Mouse (Mus musculus) right cerebral cortex, adult 18-20 months (tissue): Measurements from ENCODE around the gene Ccdc34.
A peak's percentile ranks its signal among the peaks of the same experiment; 100 is the strongest.

Experiments
- DNase-seq: peaks from one replicate; pipeline ENCODE4 v3.0.0; 2022; ENCODE audit warnings: mixed read lengths

Ccdc34 gene

GRCm38 (mm10) chr2:110004668-110005067 lies 12.9 kb upstream of the Ccdc34 start:
- no peak for DNase-seq

GRCm38 (mm10) chr2:110005164-110005563 lies 12.5 kb upstream of the Ccdc34 start:
- no peak for DNase-seq

- no peak for DNase-seq
Measured at GRCm38 (mm10) chr2:110005596-110006239, 11.9 kb upstream of the Ccdc34 start.

DNA sequence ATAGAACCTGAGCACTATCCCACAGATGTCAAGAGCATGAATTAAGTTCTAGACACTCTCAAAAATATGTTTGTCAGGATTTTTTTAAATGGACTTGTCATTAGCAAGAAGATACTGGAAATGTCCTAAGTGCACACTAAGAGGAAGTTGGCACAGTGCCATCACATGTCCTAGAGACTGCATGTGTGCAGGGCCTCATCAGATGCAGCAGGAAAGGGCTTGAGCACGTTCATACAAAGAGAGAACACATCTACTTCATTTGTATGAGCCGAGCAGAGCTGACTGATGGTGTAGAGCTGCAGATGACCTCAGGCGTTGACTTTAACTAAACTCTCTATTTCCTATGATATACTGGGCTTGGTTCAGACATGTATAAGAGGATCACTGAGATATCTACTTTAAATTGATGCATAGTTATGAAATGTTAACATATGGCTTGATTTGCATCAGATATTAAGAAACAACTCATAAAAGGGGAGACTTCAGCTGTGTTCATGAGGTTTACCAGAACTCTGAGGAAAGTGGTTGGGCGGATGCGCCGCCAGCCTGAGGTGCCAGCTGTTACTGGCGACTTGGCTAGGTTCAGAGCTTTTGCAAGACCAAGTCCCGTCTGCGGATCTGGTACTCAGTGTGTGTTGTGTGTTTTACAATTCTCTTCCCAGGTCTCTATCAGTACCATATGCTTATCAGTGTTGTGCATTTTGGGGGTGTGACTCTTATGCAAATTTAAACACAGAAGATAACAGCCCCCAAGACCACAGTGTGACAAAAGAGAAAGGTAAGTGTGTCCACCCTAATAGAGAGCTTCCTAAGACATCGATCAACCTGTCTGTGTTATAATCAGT lies 10.0 kb upstream of the Ccdc34 start:
- no peak for DNase-seq

DNA sequence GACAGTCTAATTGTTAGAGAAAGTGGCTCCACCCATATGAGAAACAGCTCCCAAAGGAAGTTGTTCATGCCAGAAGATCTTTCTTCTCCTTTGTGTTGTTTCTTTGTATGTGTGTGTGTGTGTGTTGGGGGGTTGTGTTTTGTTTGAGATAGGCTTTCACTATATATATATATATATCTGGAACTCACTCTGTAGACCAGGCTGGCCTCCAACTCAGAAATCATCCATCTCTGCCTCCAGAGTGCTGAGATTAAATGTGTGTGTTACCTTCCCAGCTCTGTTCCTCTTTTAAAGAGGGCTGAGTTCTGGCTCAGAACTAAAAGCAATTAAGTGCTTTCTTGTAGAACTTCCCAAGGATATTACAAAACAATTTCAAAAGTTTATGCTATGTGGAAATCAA lies 8.2 kb upstream of the Ccdc34 start:
- DNase-seq: no peak

- DNase-seq: no peak
Measured at GRCm38 (mm10) chr2:110012184-110012725, 5.4 kb upstream of the Ccdc34 start.

DNA sequence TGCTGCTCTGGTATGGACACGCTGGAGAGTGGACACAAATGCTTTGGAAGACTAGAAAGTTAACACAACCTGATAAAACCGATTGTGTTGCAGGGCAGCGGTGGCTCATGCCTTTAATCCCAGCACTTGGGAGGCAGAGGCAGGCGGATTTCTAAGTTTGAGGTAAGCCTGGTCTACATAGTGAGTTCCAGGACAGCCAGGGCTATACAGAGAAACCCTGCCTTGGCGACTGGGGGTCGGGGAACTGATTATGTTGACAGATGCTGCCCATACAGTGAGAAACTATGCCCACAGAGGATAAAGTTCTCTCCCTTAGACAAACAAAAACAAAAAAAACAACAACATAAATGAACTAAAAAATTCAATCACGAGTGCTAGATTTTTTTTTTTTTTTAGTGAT lies 530 bp upstream of the Ccdc34 start:
- DNase-seq: peak; percentile 6

DNA sequence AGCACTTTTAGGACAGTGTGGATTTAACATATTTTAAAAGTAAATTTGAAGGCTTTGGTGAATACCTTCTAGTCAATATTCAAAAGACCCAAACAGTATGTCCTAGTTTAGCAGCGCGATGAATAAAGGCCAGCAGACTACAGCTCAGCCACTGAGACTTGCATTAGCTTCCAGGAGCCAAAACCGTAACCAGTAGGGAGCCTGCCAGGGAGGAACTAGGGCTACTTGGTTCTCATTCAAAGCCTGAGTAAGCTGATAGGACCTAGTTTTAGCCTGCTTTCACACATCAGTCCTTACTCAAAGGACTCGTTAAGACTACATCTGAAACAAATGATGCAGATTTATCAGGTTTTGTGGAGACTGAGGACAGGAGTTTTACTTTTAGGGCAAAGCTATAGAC lies 2.0 kb downstream of the Ccdc34 start:
- no peak for DNase-seq

GRCm38 (mm10) chr2:110020430-110020829 lies 2.8 kb downstream of the Ccdc34 start:
- no peak for DNase-seq

GRCm38 (mm10) chr2:110036265-110036664 lies 18.6 kb downstream of the Ccdc34 start:
- no peak for DNase-seq

GRCm38 (mm10) chr2:110036665-110037064 lies 19.0 kb downstream of the Ccdc34 start:
- DNase-seq: no peak

GRCm38 (mm10) chr2:110037221-110037620 lies 19.6 kb downstream of the Ccdc34 start:
- no peak for DNase-seq

DNA sequence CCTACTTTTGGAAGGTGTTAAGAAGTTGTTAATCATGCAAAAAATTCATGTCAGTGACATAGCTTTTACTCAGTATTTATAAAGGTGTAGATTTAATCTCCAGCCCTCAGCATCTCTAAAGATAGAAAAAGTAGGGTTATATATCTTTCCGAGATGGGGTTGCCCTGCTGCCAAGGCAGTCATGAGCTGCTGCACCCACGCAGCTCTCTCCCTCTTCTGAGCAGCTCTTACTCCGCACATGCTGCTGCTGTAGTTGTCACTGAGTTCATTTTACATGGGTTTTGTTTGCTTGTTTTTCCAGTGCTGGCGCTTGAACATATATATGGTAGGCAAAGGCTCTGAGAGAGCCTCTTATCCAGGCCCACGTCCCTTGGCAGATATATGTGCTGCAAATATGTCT lies 20.7 kb downstream of the Ccdc34 start:
- peak; percentile 67 for DNase-seq

GRCm38 (mm10) chr2:110042861-110043760 lies 25.5 kb downstream of the Ccdc34 start:
- DNase-seq: no peak

DNA sequence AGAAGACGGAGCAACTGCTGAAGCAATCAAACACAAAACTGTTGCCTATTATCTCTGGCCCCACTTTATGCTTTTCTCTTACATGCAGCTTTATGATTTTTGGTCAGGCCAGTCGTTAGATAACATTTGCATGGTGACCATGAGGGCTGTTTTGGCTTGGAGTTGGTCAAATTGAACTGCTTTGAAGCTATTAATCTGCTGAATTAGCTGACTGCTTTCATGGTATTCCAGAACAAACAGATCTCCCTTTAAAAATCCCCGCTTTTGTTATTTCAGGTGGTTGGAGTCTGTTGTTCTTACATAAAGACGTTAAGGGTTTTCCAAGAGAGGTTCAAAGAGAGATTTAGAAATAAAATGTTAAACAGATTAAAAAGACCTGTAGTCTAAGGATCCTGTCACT lies 40.8 kb downstream of the Ccdc34 start:
- DNase-seq: no peak

- no peak for DNase-seq
Measured at GRCm38 (mm10) chr2:110063131-110063530, 45.5 kb downstream of the Ccdc34 start.

DNA sequence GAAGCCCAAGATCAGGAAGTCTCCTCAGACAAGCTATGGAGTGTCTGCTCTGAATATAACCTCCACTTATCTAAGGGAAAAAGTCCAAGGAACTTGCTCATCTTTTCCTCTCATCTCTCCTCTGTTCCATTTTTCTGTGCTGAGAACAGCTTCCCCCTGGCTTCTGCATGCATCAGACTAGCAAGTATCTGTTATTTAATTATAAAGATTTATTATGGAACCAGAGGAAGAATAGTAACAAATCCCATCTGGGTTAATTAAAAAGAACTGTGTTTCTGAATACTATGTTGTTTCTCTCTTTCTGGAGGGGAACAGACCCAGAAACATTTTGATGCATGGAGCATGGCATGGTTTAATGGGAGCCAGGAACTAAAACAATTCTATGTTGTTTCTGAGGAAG lies 51.3 kb downstream of the Ccdc34 start:
- DNase-seq: no peak

DNA sequence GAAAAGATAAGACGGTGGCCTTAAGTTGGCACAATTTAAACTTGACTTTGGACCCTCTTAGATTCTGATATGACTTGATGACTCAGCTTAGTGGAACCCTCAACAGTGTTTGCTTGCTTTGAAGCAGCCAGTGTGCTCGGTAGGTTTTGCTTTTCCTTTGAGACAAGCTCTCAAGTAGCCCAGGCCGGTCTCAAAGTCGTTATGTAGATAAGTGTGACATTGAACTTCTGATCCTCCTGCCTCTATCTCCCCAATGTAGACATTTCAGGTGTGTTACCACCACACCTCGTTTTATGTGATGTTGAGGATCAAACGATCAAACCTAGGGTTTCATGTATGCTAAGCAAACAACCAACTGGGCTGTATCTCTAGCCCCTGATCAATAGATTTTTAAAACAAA lies 55.4 kb downstream of the Ccdc34 start:
- no peak for DNase-seq

DNA sequence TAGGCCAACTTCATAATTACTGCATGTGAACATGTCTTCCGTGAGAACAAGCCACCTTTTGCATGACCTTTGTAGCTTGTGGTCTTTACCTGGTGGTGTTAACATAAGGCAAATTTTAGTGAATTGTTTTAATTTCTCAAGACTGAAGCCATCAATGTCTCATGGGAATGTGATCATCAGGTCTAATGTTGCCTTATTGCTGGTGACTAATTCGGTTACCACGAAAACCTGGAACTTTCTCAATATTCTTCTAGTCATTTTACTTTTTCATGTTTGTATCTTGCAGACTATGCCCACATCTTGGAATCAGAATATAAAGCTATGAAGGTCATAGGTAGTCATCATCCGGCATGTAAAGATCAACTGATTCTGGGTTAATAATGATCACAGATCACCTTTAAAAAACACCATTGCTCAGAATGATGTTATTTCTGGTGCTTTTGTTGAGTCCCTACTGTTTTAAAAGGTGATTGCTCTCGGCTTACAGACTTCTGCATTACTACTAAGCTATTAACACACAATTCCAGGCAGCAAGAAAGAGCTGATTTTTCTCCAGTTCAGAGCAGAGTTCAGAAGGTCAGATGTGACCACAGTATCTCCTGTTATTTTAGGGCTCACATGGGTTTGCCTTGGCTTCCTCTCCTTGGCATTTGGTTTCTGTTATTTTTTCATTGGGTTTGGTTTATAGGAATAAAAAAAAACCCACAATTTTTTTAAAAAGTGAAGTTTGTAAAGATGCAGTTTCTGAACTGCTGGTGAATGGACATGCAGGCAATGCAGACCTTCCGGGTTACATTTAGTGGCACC lies 57.2 kb downstream of the Ccdc34 start:
- no peak for DNase-seq

DNA sequence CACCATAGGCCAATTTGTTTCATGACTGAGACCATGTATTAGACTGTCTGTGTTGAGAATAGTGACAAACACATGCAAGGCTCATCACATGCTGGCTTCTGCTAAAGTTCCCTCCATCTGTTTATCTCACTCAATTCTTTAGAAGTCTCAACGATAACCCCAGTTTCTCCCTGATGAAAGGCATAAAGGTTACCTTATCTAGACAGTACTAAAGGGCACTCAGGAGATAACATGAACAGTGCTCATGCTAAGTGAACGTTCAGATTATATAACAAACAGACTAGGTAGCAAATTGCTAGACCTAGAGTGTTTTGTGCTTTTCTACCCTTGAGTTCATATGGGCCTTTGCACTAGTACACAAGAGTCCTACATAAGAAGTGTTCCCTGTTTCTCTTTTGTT lies 59.6 kb downstream of the Ccdc34 start:
- no peak for DNase-seq

DNA sequence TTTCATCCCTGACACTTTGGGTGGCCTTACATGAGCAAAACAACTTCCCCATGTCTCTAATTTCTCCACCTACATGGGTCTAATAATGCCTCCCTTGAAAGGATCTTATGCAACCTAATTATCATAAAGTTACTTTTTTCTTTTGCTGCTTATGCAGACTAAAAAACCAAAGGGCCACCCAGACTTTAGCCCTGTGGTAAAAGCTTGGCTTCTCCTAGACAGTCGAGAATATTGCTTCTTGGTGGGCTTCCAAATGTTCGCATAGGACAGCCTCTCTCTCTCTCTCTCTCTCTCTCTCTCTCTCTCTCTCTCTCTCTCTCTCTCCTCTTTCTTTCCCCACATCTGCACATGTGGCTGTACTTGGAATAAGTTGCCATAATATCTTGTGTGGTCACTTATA lies 60.0 kb downstream of the Ccdc34 start:
- DNase-seq: no peak

DNA sequence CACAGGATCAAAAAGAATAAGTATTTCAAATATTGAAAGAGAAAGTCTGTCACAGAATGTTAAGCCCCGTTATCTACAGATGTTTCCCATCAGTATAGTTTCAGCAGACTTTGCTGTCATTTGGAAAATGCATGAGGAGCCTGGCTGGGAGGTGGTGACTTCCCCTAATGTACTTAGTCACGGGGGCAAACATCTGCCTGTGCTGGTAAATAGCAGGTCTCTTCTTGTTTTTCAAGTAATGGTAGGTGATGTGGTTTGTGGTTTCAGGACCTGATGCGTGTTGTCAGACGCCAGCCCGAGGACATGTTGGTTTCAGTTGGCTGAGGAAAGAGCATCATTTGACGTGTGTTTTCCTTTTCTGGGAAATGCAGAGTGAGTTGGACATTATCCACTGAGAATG lies 62.9 kb downstream of the Ccdc34 start:
- DNase-seq: no peak
